Mouse (Mus musculus): ENCODE results near the gene 1110008P14Rik.

GRCm38 (mm10) chr2:32407144-32407824 lies 25.5 kb upstream of the 1110008P14Rik start:
- TF ChIP-seq CTCF (IDR thresholded peaks at IDR 0.05; ENCODE audit: extremely low read depth, insufficient read depth, low read length) (no peak), POLR2A (IDR thresholded peaks at IDR 0.05; ENCODE audit: extremely low read depth, insufficient read depth, low read length) (no peak)
